Mouse (Mus musculus) urinary bladder, postnatal 4 days (tissue): ENCODE measurements at regions not wholly inside any gene's neighbourhood (a gene's known extent, or its start where the extent isn't known, plus 50 kb on each side); places are given as distances from the start of the nearest gene placed in this dataset.

Experiments used
- DNase-seq, 2 experiments: peaks; one replicate each; pipeline ENCODE4 v3.0.0; 2021 to 2022; ENCODE audit warnings: low spot score in 2 of 2

DNA sequence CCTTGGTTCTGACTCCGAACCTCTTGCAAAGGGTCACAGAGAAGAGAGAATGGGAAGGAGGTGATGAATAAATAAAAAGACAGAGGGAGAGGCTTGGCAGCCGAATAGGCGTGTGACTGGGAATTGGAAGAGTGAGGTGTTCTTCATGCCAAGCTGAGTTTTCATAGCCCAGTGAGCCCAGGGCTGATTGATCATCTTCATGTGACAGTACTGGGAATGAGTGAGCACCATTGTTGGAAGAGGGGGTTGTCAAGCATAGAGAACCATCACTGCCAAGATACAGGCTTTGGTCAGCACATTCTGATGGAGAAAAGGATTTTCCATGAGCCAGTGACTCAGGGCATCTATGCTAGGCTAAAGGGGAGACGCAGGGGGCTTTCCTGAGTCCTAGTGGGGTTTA, 163.0 kb downstream of the Slc30a10 start:
- no peak for DNase-seq

DNA sequence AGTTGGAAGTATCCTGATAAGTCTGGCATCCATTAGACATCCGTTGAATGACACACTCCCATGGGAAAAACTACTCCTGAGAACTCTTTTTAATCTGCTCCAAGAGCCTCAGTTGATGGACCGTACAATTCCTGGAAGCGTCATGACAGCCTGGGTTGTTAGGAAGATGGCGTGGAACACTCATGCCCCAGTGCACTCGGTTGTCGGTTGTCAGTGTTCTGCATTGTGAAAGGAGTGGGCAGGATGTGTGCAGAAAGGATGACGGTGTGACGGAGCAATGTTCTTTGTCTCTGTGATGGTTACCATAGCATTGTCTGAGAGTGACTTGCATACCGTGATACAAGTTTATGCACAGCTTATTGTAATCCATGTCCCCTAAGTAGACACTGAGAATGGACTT, 164.4 kb downstream of the Slc30a10 start:
- DNase-seq, result no peak

DNA sequence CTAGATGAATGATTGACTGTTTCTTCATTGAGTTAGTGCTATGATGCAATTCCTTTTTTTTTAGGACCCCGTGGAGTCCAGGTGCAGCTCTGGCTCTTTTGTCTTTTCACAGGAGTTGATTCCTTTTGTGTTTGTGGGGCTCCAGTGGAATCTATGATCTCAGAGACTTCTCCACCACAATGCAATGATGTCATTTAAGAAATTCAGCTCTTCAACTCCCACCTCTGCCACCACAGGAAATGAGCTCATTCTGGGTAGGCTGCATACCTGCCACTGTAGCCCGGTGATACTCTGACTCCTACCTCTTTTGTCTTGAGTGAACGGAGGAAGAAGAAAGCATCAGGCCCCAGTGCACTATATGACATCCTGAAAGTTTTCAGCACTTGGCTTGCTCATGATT, 173.8 kb downstream of the Slc30a10 start:
- DNase-seq, result no peak

DNA sequence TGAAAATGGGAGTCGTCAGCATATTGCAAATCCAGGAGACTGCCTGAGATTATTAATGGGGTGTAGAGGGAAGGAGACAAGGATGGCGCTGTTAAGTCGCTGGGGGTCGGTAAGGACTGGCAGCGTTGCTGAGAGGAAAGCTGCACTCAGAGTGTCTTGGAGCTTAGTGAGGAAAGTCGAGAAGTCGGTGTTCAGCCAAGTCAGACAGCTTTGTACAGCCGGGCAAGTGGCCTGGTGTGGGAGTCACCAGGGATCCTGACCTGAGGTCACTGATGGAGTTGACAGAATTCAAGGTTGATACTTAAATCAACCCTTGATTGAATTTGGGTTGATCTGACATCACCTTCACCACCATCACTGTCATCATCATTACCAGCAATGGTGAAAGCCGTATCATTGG, 175.3 kb downstream of the Slc30a10 start:
- no peak for DNase-seq

DNA sequence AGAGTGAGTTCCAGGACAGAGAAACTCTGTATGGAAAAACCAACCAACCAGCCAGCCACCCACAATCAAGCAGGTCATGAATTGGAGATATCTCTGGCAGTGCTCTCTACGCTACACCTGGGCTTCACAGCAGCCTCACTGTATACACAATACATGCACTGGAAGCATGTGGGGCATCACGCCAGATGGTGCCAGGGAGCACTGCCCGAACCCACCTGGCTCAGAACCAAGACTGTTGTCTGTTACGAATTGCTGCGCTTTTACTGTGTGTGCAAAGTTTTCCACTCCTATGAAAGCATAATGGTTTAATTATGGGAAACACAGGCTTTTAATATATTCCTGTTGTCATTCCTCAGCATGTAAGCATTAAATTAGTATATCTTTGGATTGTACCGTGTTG, 184.0 kb downstream of the Slc30a10 start:
- no peak for DNase-seq

DNA sequence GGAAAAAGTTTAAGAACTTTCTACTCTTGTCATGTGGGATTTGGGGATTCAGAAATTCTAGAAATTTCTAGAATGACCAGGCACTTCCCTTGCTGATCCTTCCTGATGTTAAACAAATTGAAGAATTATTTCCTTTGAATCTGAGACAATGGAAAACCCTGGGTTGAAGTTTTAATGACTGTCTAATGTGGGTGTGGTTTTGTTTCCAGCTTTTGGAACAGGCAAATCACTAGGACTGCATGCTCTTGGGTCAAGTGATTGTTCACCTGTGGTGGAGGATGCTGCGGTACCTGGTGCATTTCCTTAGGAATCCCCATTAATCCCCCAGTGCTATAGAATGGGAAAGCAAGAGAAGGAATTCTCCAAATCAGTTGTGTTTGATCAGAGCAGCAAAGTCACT, 184.8 kb downstream of the Slc30a10 start:
- DNase-seq, result no peak

DNA sequence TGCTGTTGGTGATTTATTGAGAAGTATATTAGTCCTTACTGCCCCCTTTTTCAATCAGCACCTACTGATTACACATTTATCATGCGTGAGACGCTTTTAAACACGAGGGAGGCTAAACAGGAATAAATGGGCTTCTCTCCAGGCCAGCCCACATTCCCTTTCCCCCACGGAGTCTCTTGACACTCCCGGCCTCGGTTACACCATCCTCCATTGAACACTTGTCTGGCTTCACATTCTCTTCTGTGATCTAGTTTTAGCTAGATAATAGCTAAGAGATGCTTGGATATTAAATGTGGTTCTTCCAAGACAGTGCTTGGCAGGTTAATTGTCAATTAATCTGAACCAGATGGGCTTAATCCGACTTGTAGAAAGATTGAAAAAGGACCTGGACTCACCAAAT, 189.4 kb downstream of the Slc30a10 start:
- no peak for DNase-seq

DNA sequence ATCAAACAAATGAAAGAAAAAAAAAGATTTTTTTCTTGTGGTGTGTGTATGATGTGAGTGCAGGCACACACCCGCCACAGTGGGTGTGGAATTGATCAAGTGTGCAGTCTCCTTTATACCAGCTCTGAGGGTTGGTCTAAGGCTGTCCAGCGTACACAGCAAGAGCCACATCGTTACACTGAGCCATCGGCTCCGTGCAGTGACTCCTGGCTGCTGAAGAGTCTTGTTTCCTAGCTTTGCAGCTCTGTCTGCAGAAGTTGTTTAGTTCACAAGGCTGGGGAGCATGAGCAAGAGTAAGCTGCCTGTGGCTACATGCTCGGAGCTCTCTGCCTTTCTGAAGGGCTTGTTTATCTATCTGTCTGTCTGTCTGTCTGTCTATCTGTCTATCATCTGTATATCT, 193.5 kb downstream of the Slc30a10 start:
- DNase-seq, result no peak

DNA sequence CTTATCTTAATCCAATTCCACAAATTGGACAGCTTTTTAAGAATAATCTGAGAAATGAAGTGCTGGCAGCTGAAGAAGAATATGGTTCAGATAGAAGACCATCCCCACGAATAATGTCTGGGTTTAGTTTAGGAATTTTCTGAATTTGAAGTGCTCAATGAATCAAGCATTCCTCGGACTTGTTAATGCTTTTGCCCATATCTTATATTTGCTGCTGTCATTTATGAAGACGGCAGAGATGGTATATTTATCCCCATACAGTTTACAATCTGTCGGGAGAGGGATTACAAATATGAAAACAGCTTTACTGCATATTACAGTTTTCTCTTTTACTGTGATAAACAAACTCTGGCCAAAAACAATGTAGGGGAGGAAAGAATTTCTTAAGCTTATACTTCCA, 194.3 kb downstream of the Slc30a10 start:
- no peak for DNase-seq

DNA sequence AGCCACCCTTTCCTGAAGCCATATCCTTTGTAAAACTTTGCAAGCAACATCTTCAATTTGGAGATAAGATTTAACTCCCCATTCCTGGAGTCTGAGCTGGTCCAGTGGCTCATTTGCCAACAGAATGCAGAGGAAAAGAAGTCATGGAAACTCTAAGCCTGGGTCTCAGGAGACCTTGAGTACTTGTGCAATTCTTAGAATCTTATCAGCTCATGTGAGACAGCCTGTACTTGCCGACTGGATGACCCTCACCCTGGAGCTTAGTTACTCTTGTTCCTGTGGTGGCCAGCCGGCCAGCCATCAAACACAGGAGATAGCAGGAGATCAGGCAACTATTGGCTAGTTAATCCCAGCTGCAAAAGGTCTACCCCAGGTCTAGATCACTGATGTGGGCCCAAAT, 196.3 kb downstream of the Slc30a10 start:
- no peak for DNase-seq

DNA sequence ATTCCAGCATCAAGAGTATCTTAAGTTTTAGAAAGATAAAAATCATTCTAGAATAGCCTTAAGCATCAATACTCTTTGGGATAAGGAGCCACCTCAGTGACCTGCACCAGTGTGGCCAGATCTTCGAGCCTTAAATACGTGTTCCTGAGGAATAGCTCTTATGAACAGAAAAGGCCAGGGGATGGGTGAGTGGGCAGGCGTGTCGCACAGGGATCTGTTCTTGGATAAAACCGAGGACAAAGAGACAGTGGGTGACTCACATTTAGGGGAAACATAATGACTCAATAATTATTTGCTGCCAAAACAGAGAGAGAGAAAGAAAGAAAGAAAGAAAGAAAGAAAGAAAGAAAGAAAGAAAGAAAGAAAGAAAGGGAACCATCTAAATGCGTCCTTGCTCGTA, 200.4 kb downstream of the Slc30a10 start:
- no peak for DNase-seq

DNA sequence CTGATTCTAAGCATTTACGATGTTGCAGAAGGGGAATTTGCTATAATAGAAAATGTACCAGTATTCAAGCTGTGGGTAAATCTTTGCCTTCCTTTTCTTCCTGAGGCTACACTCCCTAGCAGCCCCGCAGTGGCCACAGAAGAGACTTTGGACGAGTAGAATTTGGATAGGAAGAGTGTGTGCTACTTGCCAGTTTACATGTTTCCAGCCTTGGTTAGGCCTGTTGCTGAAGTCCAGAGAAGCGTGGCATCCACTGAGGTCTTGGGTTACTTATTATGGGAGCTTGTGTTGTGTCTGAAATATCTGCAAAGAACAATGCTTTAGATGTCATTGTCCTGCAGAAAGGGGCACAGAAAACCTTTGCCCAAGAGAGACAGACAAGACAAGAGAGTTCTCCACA, 200.8 kb downstream of the Slc30a10 start:
- no peak for DNase-seq

DNA sequence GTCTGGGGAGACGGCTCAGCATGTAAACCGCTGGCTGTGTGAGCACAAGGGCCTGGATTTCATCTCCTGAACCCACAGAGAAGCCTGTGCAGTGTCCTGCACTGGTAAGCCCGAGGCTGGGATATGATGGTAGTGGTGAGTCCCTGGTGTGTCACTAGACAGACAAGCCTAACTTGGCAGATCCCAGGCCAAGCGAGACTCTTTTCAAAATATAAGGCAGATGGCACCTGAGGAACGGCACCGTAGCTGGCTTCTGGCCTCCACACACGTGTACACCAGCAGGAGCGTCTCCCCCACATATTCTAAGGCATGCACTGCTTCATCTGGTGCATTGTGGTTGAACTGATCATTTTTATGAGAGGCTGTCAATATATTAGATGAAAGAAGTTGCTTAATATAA, 202.6 kb downstream of the Slc30a10 start:
- DNase-seq, result no peak

DNA sequence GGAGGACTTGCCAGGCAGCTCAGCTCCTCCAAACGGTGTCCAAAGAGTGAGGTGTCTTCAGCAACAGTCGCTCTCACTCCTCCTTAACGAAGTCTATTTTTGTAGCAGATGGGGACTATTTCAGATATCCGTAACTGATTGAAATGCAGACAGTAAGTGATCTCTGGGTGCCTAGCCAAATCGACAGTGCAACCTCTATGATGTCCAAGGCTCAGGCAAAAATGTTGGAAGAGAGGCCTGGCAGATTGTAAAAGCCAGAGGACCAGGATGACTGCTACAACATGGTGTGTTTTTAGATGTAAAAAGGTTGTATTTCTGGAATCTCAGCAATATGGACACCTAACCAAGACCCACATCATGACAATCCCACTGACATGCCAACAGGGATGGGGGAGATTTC, 204.8 kb downstream of the Slc30a10 start:
- no peak for DNase-seq

DNA sequence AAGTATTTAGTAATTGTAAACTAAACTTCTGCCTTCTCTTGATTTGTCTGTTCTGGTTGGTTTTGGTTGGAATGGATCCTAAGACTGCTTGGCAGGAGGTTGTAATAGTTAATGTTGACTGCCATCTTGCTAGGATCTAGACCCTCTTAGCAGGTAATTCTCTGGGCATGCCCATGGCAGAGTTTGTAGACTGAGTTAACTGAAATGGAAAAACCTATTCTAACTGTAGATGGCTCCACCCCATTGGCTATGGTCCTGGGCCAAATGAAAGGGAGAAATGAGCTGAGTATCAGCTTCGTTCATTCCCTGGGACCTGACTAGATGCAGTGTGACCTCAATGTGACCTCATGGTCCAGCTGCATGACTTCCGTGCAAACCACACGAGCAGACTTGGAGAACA, 207.7 kb downstream of the Slc30a10 start:
- no peak for DNase-seq

DNA sequence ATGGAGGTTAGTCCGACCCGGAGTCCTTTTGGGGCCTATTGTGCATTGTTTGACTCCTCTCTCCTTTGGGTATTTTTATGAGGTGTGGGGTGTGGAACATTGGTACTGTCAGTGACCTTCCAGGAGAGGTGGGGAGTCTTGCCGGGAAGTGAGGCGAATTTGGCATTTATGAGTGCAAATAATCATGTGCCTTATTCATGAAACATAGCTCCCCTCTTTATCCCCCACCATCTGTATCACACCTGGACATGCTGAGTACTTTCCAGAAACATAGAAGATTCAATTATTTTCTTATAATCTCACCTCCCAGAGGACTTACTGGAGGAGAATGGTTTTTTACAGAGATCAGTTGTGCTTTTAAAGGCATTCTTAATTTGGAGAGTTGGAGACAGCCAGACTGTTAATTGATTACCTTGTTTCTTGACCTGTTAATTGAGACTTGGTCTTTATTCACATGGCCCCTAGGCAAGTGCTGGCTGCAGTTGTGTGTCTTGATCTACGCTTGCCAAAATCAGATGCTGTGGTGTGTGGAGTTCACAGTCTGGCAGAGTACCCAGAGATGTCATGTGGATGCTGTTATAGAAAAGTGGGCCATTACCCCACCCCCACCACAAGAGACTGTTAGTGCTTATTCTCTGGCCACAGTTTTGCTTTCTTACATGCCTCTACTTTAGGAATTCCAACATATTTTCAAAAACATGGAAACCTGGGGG, 215.5 kb downstream of the Slc30a10 start:
- DNase-seq, result no peak

DNA sequence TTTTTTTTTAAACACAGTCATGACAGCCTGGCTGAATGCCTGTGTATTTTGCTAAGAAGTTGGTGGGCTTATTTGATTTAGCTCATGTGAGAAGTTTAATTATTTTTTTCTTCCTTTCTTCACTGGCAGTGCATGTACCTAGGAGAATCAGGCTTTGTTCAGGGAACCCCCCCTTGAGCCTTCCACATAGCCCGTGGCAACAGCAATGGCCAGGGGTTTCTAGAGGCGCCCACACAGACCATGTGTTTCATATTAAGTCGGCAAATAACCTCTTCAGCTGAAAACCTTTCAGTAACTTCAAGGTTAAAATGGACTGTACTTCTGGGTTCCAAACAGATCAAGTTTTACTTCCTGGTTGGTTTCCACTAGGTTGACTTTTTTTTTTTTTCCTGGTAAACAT, 218.3 kb downstream of the Slc30a10 start:
- DNase-seq, result no peak

DNA sequence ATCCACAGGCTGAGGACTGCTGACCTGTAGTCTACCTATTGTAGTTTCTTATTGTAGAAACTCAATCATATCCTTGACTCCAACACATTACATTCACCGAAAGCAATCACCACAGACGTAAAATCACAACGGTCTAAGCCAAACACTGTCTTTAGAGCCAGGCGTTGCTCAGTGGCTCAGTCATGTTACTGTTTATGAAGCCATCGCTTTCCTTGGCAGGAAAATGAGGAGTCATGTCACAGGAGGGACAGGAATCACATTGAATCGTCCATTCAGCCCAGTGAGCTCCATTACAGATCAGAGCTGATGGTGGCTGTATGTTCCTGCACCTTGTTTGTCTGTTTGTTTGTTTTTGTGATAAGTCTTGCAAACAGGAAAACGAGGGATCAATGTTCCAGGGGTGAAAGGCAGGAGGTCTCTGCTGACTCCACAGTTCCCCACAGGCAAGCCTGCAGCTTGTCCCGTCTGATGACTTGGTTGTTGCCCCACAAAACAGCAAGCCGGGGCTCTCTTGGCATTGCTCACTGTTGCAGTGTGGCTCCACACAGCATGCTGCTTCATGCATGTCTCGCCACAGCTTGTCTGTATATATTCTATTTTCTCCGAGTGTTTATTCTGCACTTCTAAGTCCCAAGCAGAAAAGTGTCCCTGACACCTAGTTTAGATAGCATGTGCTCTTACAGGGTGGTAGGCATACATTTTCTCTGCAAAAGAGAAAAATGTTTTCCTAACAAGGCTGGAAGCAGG, 221.2 kb downstream of the Slc30a10 start:
- no peak for DNase-seq

DNA sequence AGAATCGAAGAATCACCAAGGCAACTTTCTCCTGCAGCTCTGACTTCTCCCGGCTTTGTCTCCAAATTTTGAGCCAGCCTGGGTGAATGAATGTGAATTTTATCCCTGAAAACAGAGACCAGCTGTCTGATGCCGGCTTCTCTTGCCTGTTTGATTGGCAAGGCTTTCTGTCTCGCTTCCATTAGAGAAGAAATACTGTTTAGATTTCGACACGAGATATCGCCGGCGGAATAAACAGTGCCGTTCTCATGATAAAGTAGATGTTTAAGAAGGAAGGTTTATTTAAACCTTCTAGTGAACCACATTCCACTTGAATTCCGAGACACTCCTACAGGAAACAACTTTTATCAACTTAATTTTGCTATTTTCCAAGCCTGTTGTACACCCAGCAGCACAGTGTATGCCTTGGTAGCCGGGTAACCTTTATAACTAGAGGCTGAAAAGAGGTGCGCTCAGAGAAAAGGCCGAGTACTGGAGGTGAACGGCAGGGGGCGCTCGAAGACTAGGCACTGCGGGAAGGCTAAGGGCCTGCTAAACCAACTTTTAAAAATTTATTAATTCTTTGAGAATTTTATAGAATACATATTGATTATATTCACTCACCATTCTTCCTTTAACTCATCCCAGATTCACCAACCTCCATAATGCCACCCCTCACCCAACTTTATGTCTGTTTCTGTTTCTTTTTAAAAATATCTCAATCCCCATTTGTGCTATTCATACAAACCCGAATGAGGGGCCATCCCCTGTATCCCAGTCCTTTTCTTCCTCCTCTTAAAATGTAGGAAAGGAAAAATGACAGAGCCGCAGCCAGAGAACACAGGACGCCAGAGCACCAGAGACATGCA, 227.2 kb downstream of the Slc30a10 start:
- peak; percentile 64 to 88 for DNase-seq

DNA sequence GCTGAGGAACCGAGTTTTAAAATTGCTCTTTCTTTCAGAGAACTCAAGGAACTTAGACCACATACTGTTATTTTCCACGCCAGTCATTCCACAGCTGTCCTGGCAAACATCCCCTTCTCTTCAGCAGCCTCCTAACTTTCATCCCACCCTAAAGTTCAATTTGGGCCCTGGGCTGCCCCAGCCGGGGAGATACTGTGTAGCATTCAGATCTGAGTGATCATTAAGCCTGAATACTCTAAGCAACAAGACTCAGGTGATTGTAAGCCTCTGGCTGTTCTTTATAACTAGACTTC, 227.8 kb downstream of the Slc30a10 start:
- DNase-seq, result no peak

DNA sequence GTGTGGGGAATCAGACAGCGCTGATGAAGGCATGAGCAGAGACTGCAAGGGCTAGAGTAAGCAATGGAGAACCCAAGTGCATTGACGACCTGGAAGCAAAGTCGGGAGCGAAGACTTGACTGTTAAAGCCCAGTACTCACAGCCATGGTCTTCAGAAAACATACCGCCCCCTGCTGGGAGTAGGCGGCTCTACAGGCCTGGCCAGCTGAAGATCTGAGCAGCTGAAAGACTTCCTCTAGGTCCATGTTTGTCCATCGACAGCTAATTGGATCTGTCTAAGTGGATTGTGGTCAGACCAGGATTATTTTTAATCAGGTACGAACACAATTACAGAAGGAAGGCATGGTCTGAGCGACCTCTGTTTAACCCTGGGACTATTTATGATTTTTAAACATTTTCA, 230.0 kb downstream of the Slc30a10 start:
- DNase-seq, result no peak

DNA sequence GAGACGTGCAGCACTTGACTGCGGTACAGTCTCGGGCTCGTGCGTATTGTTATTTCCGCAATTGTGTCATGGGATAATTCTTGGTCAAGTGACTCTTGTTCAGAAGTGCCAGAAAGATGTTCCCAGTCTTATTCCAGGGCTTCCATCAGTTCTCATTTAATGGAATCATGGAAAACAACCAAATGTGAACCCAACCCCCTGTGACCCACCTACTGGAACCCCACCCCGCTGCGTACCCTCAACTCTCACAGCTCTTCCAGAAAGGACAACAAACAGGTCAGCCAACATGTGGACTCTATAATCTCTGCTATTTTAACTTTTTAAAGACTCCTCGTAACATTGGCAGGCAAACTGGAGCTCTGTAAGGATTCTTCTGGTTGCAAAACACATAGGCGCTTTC, 233.9 kb downstream of the Slc30a10 start:
- no peak for DNase-seq

DNA sequence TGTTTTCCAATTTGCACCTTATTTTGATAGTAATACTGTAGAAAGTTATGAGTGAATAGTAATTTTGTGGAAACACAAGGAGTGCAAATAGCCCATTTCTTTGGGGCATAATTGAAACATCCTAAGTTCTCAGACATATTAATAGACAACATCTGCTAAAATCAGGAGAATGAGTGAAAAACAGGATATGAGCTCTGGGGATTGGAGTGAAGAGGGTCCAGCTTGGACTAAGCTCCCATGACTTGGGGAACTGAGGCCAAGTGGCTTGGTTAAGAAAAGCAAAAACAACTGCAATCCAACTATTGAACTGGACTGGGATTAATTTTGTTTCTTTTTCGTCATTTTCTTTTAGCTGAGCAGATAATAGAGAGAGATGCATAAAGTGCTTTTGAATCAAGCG, 240.7 kb downstream of the Slc30a10 start:
- DNase-seq, result no peak
